Mouse (Mus musculus): ENCODE results near the gene Kirrel2. TPM values are rescaled to one million over a fixed set of nuclear protein-coding genes. Genes with fewer than 3 reads are reported as not detected.

Kirrel2 gene
- polyA plus RNA-seq, 1 experiment = 0.49 TPM

- Histone ChIP-seq H3K36me3 (ENCODE audit: control insufficient read depth, insufficient read depth, low read length) (peaks cover 29% of the 10 kb centered on the region), H3K4me3 (ENCODE audit: extremely low read depth, insufficient read depth, insufficient read length) (no peak overlapping the region), H3K4me1 (ENCODE audit: control insufficient read depth, insufficient read depth, insufficient read length) (peaks cover 7% of the 10 kb centered on the region; the same call in 1 of the 2 replicates), H3K27ac (ENCODE audit: insufficient read depth, low read length) (peak overlapping the region; percentile 41), H3K27me3 (ENCODE audit: control insufficient read depth, insufficient read depth, low read length) (no peaks in the 10 kb centered on the region)
- TF ChIP-seq CTCF (IDR thresholded peaks at IDR 0.05; ENCODE audit: extremely low read depth, insufficient read depth, insufficient read length, insufficient replicate concordance) (no peak), POLR2A (IDR thresholded peaks at IDR 0.05; ENCODE audit: low read depth, low read length) (no peak)
- DNase-seq (ENCODE audit: low read depth in 1 of 2, low spot score in 2 of 2) = no peak
- 21% methylated on average over 2 of the region's 2 CpGs for WGBS
Measured at GRCm38 (mm10) chr7:30430191-30430590, 27.3 kb downstream of the Kirrel2 start.

DNA sequence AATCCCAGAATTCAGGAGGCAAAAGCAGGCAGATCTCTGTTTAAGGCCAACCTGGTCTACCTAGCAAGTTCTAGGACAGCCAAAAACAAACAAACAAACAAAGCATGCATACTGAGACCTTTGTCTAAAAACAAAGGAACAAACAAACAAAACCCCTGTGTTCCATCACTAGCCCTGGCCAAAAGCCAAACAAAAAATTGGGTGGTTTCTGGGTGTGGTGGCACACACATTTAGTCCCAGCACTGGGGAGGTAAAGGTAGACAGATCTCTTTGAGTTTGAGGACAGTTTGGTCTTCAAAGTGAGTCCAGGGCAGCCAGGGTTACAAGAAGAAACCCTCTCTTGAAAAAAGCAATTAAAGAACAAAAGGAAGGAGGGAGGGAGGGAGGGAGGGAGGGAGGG, 28.2 kb downstream of the Kirrel2 start:
- no peaks in the 10 kb centered on the region for H3K27me3 ChIP-seq (ENCODE audit: control insufficient read depth, insufficient read depth, low read length)
- no peak for TF ChIP-seq POLR2A (IDR thresholded peaks at IDR 0.05; ENCODE audit: low read depth, low read length)
- no peak for TF ChIP-seq CTCF (IDR thresholded peaks at IDR 0.05; ENCODE audit: extremely low read depth, insufficient read depth, insufficient read length, insufficient replicate concordance)
- DNase-seq (ENCODE audit: low read depth in 1 of 2, low spot score in 2 of 2) = no peak
- H3K27ac ChIP-seq (ENCODE audit: insufficient read depth, low read length) = no peak overlapping the region
- peaks cover 37% of the 10 kb centered on the region for H3K36me3 ChIP-seq (ENCODE audit: control insufficient read depth, insufficient read depth, low read length)
- H3K4me1 ChIP-seq (ENCODE audit: control insufficient read depth, insufficient read depth, insufficient read length) = peaks cover 7% of the 10 kb centered on the region; the same call in 1 of the 2 replicates
- no peak overlapping the region for H3K4me3 ChIP-seq (ENCODE audit: extremely low read depth, insufficient read depth, insufficient read length)

DNA sequence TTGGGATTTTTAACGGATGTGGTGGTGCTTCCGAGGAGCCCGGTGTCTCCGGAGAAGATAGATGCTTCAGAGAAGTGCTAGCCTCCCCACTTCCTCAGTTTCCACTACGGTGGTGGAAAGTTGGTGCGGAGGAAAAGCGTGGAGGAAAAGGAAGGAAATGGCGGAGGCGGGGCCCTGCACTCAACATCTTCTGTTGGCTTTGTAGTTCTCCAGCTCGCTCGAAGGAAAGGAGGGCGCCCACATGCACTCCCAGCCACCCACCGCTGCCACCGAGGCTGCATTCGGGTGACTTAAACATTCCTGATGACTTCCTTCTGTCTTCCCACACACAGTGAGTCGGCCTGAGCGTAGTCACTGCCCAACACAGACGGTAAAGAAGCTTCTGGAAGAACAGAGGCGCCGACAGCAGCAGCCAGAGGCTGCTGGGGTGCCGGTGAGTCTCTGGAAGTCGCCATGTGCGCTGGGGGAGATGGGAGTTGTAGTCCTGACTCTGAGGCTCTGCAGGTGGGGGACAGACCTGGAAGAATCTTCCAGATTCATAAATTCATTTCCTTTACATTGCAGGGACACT, 34.3 kb downstream of the Kirrel2 start:
- Histone ChIP-seq H3K4me1 (ENCODE audit: control insufficient read depth, insufficient read depth, insufficient read length) (peaks cover 24% of the 10 kb centered on the region; the same call in 1 of the 2 replicates), H3K36me3 (ENCODE audit: control insufficient read depth, insufficient read depth, low read length) (peaks cover 44% of the 10 kb centered on the region), H3K27ac (ENCODE audit: insufficient read depth, low read length) (peak overlapping the region; percentile 98), H3K4me3 (ENCODE audit: extremely low read depth, insufficient read depth, insufficient read length) (peak overlapping the region; percentile 69), H3K27me3 (ENCODE audit: control insufficient read depth, insufficient read depth, low read length) (no peaks in the 10 kb centered on the region)
- DNase-seq (ENCODE audit: low read depth in 1 of 2, low spot score in 2 of 2) = peak; percentile 42 to 71
- 3% methylated on average over 23 of the region's 23 CpGs for WGBS
- no peak for TF ChIP-seq POLR2A (IDR thresholded peaks at IDR 0.05; ENCODE audit: low read depth, low read length)
- no peak for TF ChIP-seq CTCF (IDR thresholded peaks at IDR 0.05; ENCODE audit: extremely low read depth, insufficient read depth, insufficient read length, insufficient replicate concordance)

GRCm38 (mm10) chr7:30422560-30422959, 34.9 kb downstream of the Kirrel2 start:
- Histone ChIP-seq H3K4me3 (ENCODE audit: extremely low read depth, insufficient read depth, insufficient read length) (peak overlapping the region; percentile 69), H3K27me3 (ENCODE audit: control insufficient read depth, insufficient read depth, low read length) (no peaks in the 10 kb centered on the region), H3K27ac (ENCODE audit: insufficient read depth, low read length) (peak overlapping the region; percentile 98), H3K4me1 (ENCODE audit: control insufficient read depth, insufficient read depth, insufficient read length) (peaks cover 29% of the 10 kb centered on the region; the same call in 1 of the 2 replicates), H3K36me3 (ENCODE audit: control insufficient read depth, insufficient read depth, low read length) (peaks cover 39% of the 10 kb centered on the region)
- DNase-seq (ENCODE audit: low read depth in 1 of 2, low spot score in 2 of 2) = no peak
- no peak for TF ChIP-seq CTCF (IDR thresholded peaks at IDR 0.05; ENCODE audit: extremely low read depth, insufficient read depth, insufficient read length, insufficient replicate concordance)
- TF ChIP-seq POLR2A (IDR thresholded peaks at IDR 0.05; ENCODE audit: low read depth, low read length) = no peak
- 1% methylated on average over 9 of the region's 9 CpGs for WGBS

- Histone ChIP-seq H3K4me1 (ENCODE audit: control insufficient read depth, insufficient read depth, insufficient read length) (peaks cover 33% of the 10 kb centered on the region; the same call in 1 of the 2 replicates), H3K4me3 (ENCODE audit: extremely low read depth, insufficient read depth, insufficient read length) (peak overlapping the region; percentile 69), H3K27me3 (ENCODE audit: control insufficient read depth, insufficient read depth, low read length) (no peaks in the 10 kb centered on the region), H3K36me3 (ENCODE audit: control insufficient read depth, insufficient read depth, low read length) (peaks cover 33% of the 10 kb centered on the region), H3K27ac (ENCODE audit: insufficient read depth, low read length) (peak overlapping the region; percentile 98)
- DNase-seq (ENCODE audit: low read depth in 1 of 2, low spot score in 2 of 2) = peak; percentile 95 to 97
- TF ChIP-seq POLR2A (IDR thresholded peaks at IDR 0.05; ENCODE audit: low read depth, low read length) (no peak), CTCF (IDR thresholded peaks at IDR 0.05; ENCODE audit: extremely low read depth, insufficient read depth, insufficient read length, insufficient replicate concordance) (no peak)
- under 1% methylated on average over 45 of the region's 45 CpGs for WGBS
Measured at GRCm38 (mm10) chr7:30421890-30422435, 35.5 kb downstream of the Kirrel2 start.

GRCm38 (mm10) chr7:30421175-30421889, 36.2 kb downstream of the Kirrel2 start, which contains the start of gene Nfkbid:
Nfkbid (plus strand) TSS chr7:30421732.
- DNase-seq (ENCODE audit: low read depth in 1 of 2, low spot score in 2 of 2) = peak; percentile 86 to 92
- Histone ChIP-seq H3K27me3 (ENCODE audit: control insufficient read depth, insufficient read depth, low read length) (no peaks in the 10 kb centered on the region), H3K4me1 (ENCODE audit: control insufficient read depth, insufficient read depth, insufficient read length) (peaks cover 37% of the 10 kb centered on the region; the same call in 1 of the 2 replicates), H3K4me3 (ENCODE audit: extremely low read depth, insufficient read depth, insufficient read length) (peak within 1 kb of the TSS; percentile 69), H3K27ac (ENCODE audit: insufficient read depth, low read length) (peak within 1 kb of the TSS; percentile 98), H3K36me3 (ENCODE audit: control insufficient read depth, insufficient read depth, low read length) (peaks cover 28% of the 10 kb centered on the region)
- TF ChIP-seq POLR2A (IDR thresholded peaks at IDR 0.05; ENCODE audit: low read depth, low read length) = peak; percentile 84; the same call in 1 of the 2 replicates
- TF ChIP-seq CTCF (IDR thresholded peaks at IDR 0.05; ENCODE audit: extremely low read depth, insufficient read depth, insufficient read length, insufficient replicate concordance) = no peak
- WGBS = 2% methylated on average over 31 of the region's 31 CpGs
